Mouse (Mus musculus) ES-E14 (cell line): ENCODE measurements around the gene Atp6v0a1.

Experiments
- CHD2 ChIP-seq: IDR thresholded peaks from 2 replicates; pipeline ENCODE4 v1.6.1; 2014; ENCODE audit warnings: mild to moderate bottlenecking, low read depth, low read length, inconsistent platforms
- HCFC1 ChIP-seq: IDR thresholded peaks from 2 replicates; pipeline ENCODE4 v1.6.1; 2012; ENCODE audit warnings: low read length, inconsistent platforms, borderline replicate concordance; ENCODE audit not compliant: insufficient read depth
- MAFK ChIP-seq: IDR thresholded peaks from 2 replicates; pipeline ENCODE4 v1.6.1; 2014; ENCODE audit warnings: mild to moderate bottlenecking, low read depth, low read length, inconsistent platforms; ENCODE audit not compliant: insufficient read depth
- ZC3H11A ChIP-seq: IDR thresholded peaks from 2 replicates; pipeline ENCODE4 v1.6.1; 2012; ENCODE audit warnings: low read depth, mild to moderate bottlenecking, inconsistent platforms, low read length, borderline replicate concordance
- ZNF384 ChIP-seq: IDR thresholded peaks from 2 replicates; pipeline ENCODE4 v1.6.1; 2012; ENCODE audit warnings: low read depth, low read length, inconsistent platforms

GRCm38 (mm10) chr11:100974381-100974970 is 34.8 kb upstream of the Atp6v0a1 start:
- TF ChIP-seq ZC3H11A (no peak), MAFK (peak; percentile 25; the same call in 1 of the 2 replicates), ZNF384 (no peak), CHD2 (no peak), HCFC1 (no peak)
